Mouse (Mus musculus) MEL (cell line): ENCODE data around the gene Ptges3. TPM values are rescaled to one million over a fixed set of nuclear protein-coding genes. Genes with fewer than 3 reads are reported as not detected.

Source experiments
- DNase-seq: peaks from one replicate; pipeline ENCODE4 v3.0.0; 2011; ENCODE audit warnings: low read depth, low spot score
- H3K27ac ChIP-seq: 2 replicates; pipeline ENCODE4 v1.5.1; 2012; ENCODE audit warnings: low read depth, mild to moderate bottlenecking, control low read depth, low read length, moderate library complexity; ENCODE audit not compliant: control insufficient read depth
- H3K27me3 ChIP-seq, 2 experiments: fragments of 150-350 bp in 1 of 2; sonication (generic) in 1 of 2; 2 replicates each; pipeline ENCODE4 v1.6.1; 2012; ENCODE audit warnings: low read length in 2 of 2, mild to moderate bottlenecking in 2 of 2, improper control_type of control experiment in 1 of 2, moderate library complexity in 1 of 2; ENCODE audit not compliant: insufficient read depth in 2 of 2, control insufficient read depth in 1 of 2
- H3K36me3 ChIP-seq, 2 experiments: 2 replicates each; pipeline ENCODE4 v1.6.1; 2012 to 2014; ENCODE audit warnings: low read length in 2 of 2, improper control_type of control experiment in 1 of 2, inconsistent platforms in 1 of 2, mild to moderate bottlenecking in 1 of 2; ENCODE audit not compliant: insufficient read depth in 2 of 2, control insufficient read depth in 1 of 2
- H3K4me1 ChIP-seq, 2 experiments: fragments of 150-350 bp in 1 of 2; sonication (generic) in 1 of 2; 2 replicates each; pipeline ENCODE4 v1.6.1; 2012; ENCODE audit warnings: low read length in 2 of 2, improper control_type of control experiment in 1 of 2, mild to moderate bottlenecking in 1 of 2; ENCODE audit not compliant: insufficient read depth in 2 of 2, control insufficient read depth in 1 of 2
- H3K4me3 ChIP-seq, 2 experiments: fragments of 150-350 bp in 1 of 2; sonication (generic) in 1 of 2; 2 replicates each; pipeline ENCODE4 v1.5.1; 2012; ENCODE audit warnings: low read depth in 2 of 2, low read length in 2 of 2, mild to moderate bottlenecking in 2 of 2, moderate library complexity in 2 of 2, control low read depth in 1 of 2, improper control_type of control experiment in 1 of 2; ENCODE audit not compliant: control insufficient read depth in 1 of 2, insufficient read depth in 1 of 2
- H3K79me2 ChIP-seq: 2 replicates; pipeline ENCODE4 v1.6.1; 2012; ENCODE audit warnings: mild to moderate bottlenecking, low read length, moderate library complexity; ENCODE audit not compliant: control insufficient read depth, poor library complexity, insufficient read depth
- H3K9ac ChIP-seq: 2 replicates; pipeline ENCODE4 v1.6.1; 2012; ENCODE audit warnings: low read depth, mild to moderate bottlenecking, control low read depth, low read length, moderate library complexity; ENCODE audit not compliant: control insufficient read depth, poor library complexity, severe bottlenecking
- H3K9me3 ChIP-seq: fragments of 150-350 bp; sonication (generic); replicated peaks from 2 replicates; pipeline ENCODE4 v1.6.1; 2012; ENCODE audit warnings: mild to moderate bottlenecking, low read length, improper control_type of control experiment, moderate library complexity; ENCODE audit not compliant: insufficient read depth
- BHLHE40 ChIP-seq: IDR thresholded peaks from 2 replicates; pipeline ENCODE4 v1.6.1; 2012; ENCODE audit warnings: low read depth, mild to moderate bottlenecking, inconsistent platforms, low read length, improper control_type of control experiment, borderline replicate concordance
- CHD1 ChIP-seq: IDR thresholded peaks from 2 replicates; pipeline ENCODE4 v1.6.1; 2012; ENCODE audit warnings: low read depth, mild to moderate bottlenecking, inconsistent platforms, low read length, improper control_type of control experiment
- CTCF ChIP-seq, 3 experiments: IDR thresholded peaks in 2 of 3; conservative IDR thresholded peaks in 1 of 3; 2 replicates each; pipeline ENCODE4 v1.5.1; 2011 to 2012; ENCODE audit warnings: low read length in 3 of 3, low read depth in 2 of 3, mild to moderate bottlenecking in 2 of 3, improper control_type of control experiment in 1 of 3, inconsistent platforms in 1 of 3, mixed read lengths in 1 of 3, moderate library complexity in 1 of 3; ENCODE audit not compliant: control insufficient read depth in 1 of 3, insufficient read depth in 1 of 3, poor library complexity in 1 of 3, severe bottlenecking in 1 of 3
- E2F4 ChIP-seq: IDR thresholded peaks from 2 replicates; pipeline ENCODE4 v1.6.1; 2011; ENCODE audit warnings: low read depth, low read length, improper control_type of control experiment, borderline replicate concordance
- ELF1 ChIP-seq: IDR thresholded peaks from 2 replicates; pipeline ENCODE4 v1.6.1; 2014; ENCODE audit warnings: low read depth, mild to moderate bottlenecking, inconsistent platforms, low read length, improper control_type of control experiment, moderate library complexity
- EP300 ChIP-seq, 2 experiments: IDR thresholded peaks; 2 replicates each; pipeline ENCODE4 v1.6.1; 2011; ENCODE audit warnings: improper control_type of control experiment in 2 of 2, low read length in 2 of 2, low read depth in 1 of 2, mild to moderate bottlenecking in 1 of 2
- ETS1 ChIP-seq: IDR thresholded peaks from 2 replicates; pipeline ENCODE4 v1.6.1; 2012; ENCODE audit warnings: low read depth, mild to moderate bottlenecking, inconsistent platforms, low read length, improper control_type of control experiment, moderate library complexity
- GABPA ChIP-seq: IDR thresholded peaks from 2 replicates; pipeline ENCODE4 v1.6.1; 2012; ENCODE audit warnings: low read depth, mild to moderate bottlenecking, inconsistent platforms, low read length, improper control_type of control experiment, moderate library complexity
- GATA1 ChIP-seq: IDR thresholded peaks from 2 replicates; pipeline ENCODE4 v1.6.1; 2011; ENCODE audit warnings: low read depth, low read length, improper control_type of control experiment
- KAT2A ChIP-seq: conservative IDR thresholded peaks from 2 replicates; pipeline ENCODE4 v1.6.1; 2012; ENCODE audit warnings: low read depth, low read length, improper control_type of control experiment, inconsistent platforms
- MAFK ChIP-seq: IDR thresholded peaks from 2 replicates; pipeline ENCODE4 v1.6.1; 2011; ENCODE audit warnings: low read depth, mild to moderate bottlenecking, low read length, improper control_type of control experiment, borderline replicate concordance
- MAZ ChIP-seq: IDR thresholded peaks from 2 replicates; pipeline ENCODE4 v1.6.1; 2012; ENCODE audit warnings: low read depth, mild to moderate bottlenecking, inconsistent platforms, low read length, improper control_type of control experiment
- MEF2A ChIP-seq: IDR thresholded peaks from 2 replicates; pipeline ENCODE4 v1.6.1; 2014; ENCODE audit warnings: low read depth, mild to moderate bottlenecking, inconsistent platforms, low read length, improper control_type of control experiment; ENCODE audit not compliant: poor library complexity, insufficient replicate concordance, severe bottlenecking; ENCODE audit errors: extremely low read depth
- MXI1 ChIP-seq: IDR thresholded peaks from 2 replicates; pipeline ENCODE4 v1.6.1; 2011; ENCODE audit warnings: mild to moderate bottlenecking, low read depth, low read length, improper control_type of control experiment
- MYB ChIP-seq: IDR thresholded peaks from 2 replicates; pipeline ENCODE4 v1.6.1; 2011; ENCODE audit warnings: mild to moderate bottlenecking, low read depth, low read length, improper control_type of control experiment
- NELFE ChIP-seq: IDR thresholded peaks from 2 replicates; pipeline ENCODE4 v1.6.1; 2011; ENCODE audit warnings: low read depth, low read length, improper control_type of control experiment
- NRF1 ChIP-seq: IDR thresholded peaks from 2 replicates; pipeline ENCODE4 v1.6.1; 2014; ENCODE audit warnings: low read depth, mild to moderate bottlenecking, inconsistent platforms, low read length, improper control_type of control experiment, moderate library complexity; ENCODE audit not compliant: poor library complexity, insufficient read depth, severe bottlenecking
- POLR2A ChIP-seq, 2 experiments: IDR thresholded peaks; 2 replicates each; pipeline ENCODE4 v1.6.1; 2011 to 2012; ENCODE audit warnings: low read length in 2 of 2, mild to moderate bottlenecking in 2 of 2, control low read depth in 1 of 2, improper control_type of control experiment in 1 of 2, low read depth in 1 of 2, moderate library complexity in 1 of 2; ENCODE audit not compliant: control insufficient read depth in 1 of 2, insufficient read depth in 1 of 2, poor library complexity in 1 of 2
- POLR2AphosphoS2 ChIP-seq: IDR thresholded peaks from 2 replicates; pipeline ENCODE4 v1.6.1; 2011; ENCODE audit warnings: low read length, improper control_type of control experiment
- POLR2AphosphoS5 ChIP-seq: IDR thresholded peaks from 2 replicates; pipeline ENCODE4 v1.6.1; 2012; ENCODE audit warnings: low read depth, borderline replicate concordance, mild to moderate bottlenecking, inconsistent platforms, low read length, moderate library complexity, mixed read lengths
- SMC3 ChIP-seq: IDR thresholded peaks from 2 replicates; pipeline ENCODE4 v1.6.1; 2011; ENCODE audit warnings: low read depth, low read length, improper control_type of control experiment
- TAL1 ChIP-seq: IDR thresholded peaks from 2 replicates; pipeline ENCODE4 v1.6.1; 2012; ENCODE audit warnings: mild to moderate bottlenecking, inconsistent platforms, low read length, moderate library complexity, mixed read lengths
- TBP ChIP-seq: IDR thresholded peaks from 2 replicates; pipeline ENCODE4 v1.8.0; 2011; ENCODE audit warnings: low read depth, low read length, improper control_type of control experiment
- TCF12 ChIP-seq: IDR thresholded peaks from 2 replicates; pipeline ENCODE4 v1.6.1; 2014; ENCODE audit warnings: low read depth, mild to moderate bottlenecking, inconsistent platforms, low read length, improper control_type of control experiment, moderate library complexity
- USF1 ChIP-seq: IDR thresholded peaks from 2 replicates; pipeline ENCODE4 v1.6.1; 2014; ENCODE audit warnings: low read depth, mild to moderate bottlenecking, inconsistent platforms, low read length, improper control_type of control experiment, moderate library complexity
- ZC3H11A ChIP-seq: IDR thresholded peaks from 2 replicates; pipeline ENCODE4 v1.6.1; 2012; ENCODE audit warnings: low read depth, mild to moderate bottlenecking, inconsistent platforms, low read length, improper control_type of control experiment
- ZKSCAN1 ChIP-seq: IDR thresholded peaks from 2 replicates; pipeline ENCODE4 v1.6.1; 2012; ENCODE audit warnings: low read depth, mild to moderate bottlenecking, inconsistent platforms, low read length, improper control_type of control experiment, moderate library complexity
- ZNF384 ChIP-seq: IDR thresholded peaks from 2 replicates; pipeline ENCODE4 v1.6.1; 2012; ENCODE audit warnings: low read depth, mild to moderate bottlenecking, inconsistent platforms, low read length, improper control_type of control experiment
- polyA plus RNA-seq, 2 experiments: library from polyadenylated mRNA; stranded (reverse) in 1 of 2; unstranded in 1 of 2; fragments of >175 nt in 1 of 2; fragments of >200 nt in 1 of 2; gene quantifications; 2 replicates each; pipeline versions ENCODE4 v1.2.1 to v1.2.4; 2012; ENCODE audit warnings: low replicate concordance in 2 of 2, low read depth in 1 of 2; ENCODE audit not compliant: insufficient read length in 2 of 2, insufficient read depth in 1 of 2, missing spikeins in 1 of 2
- total RNA-seq: library from RNA; depleted of rRNA; stranded (reverse); fragments of 300-350 nt; gene quantifications from 2 replicates; pipeline ENCODE4 v1.2.3, GENCODE M21; 2012

Gene Ptges3
- total and polyA plus RNA-seq, 3 experiments: 216 to 627 (median 233) TPM

- Histone ChIP-seq H3K4me3 (no peak overlapping the region), H3K36me3 (peaks cover 0 to 8% of the 10 kb centered on the region in 2 experiments; a peak in 2 of 4 replicates), H3K27me3 (no peaks in the 10 kb centered on the region), H3K9ac (no peak overlapping the region), H3K9me3 (no peaks in the 10 kb centered on the region), H3K4me1 (no peaks in the 10 kb centered on the region), H3K79me2 (no peaks in the 10 kb centered on the region; the same call in 1 of the 2 replicates), H3K27ac (no peak overlapping the region)
- TF ChIP-seq GATA1 (no peak), TCF12 (no peak), EP300 (IDR thresholded peaks at IDR 0.05; ENCODE audit: low read depth in 1 of 2, low read length in 2 of 2) (no peak), NRF1 (no peak), ZKSCAN1 (no peak), BHLHE40 (no peak), TAL1 (no peak), POLR2AphosphoS5 (no peak), POLR2A (IDR thresholded peaks at IDR 0.05; ENCODE audit: control insufficient read depth in 1 of 2, insufficient read depth in 1 of 2, low read depth in 1 of 2, low read length in 2 of 2, poor library complexity in 1 of 2) (no peak), MAFK (no peak), POLR2AphosphoS2 (no peak), NELFE (no peak), TBP (no peak)
- no peak for DNase-seq
Measured at GRCm38 (mm10) chr10:128111227-128111626, 52.5 kb downstream of the Ptges3 start.

- DNase-seq: no peak
- Histone ChIP-seq H3K79me2 (no peaks in the 10 kb centered on the region), H3K9ac (no peak overlapping the region), H3K27me3 (no peaks in the 10 kb centered on the region), H3K4me1 (no peaks in the 10 kb centered on the region), H3K4me3 (no peak overlapping the region), H3K27ac (no peak overlapping the region), H3K36me3 (peaks cover 0 to 4% of the 10 kb centered on the region in 2 experiments; a peak in 2 of 4 replicates), H3K9me3 (no peaks in the 10 kb centered on the region)
- no peak for TF ChIP-seq SMC3
- no peak for TF ChIP-seq POLR2AphosphoS2
- TF ChIP-seq ZNF384: no peak
- no peak for TF ChIP-seq USF1
- no peak for TF ChIP-seq CTCF (IDR thresholded peaks at IDR 0.05 in 2 of 3, conservative IDR thresholded peaks at IDR 0.05 in 1 of 3; ENCODE audit: control insufficient read depth in 1 of 3, insufficient read depth in 1 of 3, low read depth in 2 of 3, low read length in 3 of 3, poor library complexity in 1 of 3, severe bottlenecking in 1 of 3)
- no peak for TF ChIP-seq CHD1
- no peak for TF ChIP-seq ELF1
- TF ChIP-seq KAT2A: no peak
- no peak for TF ChIP-seq ETS1
- no peak for TF ChIP-seq GABPA
- TF ChIP-seq MXI1: no peak
- TF ChIP-seq MAZ: no peak
- no peak for TF ChIP-seq E2F4
- TF ChIP-seq NELFE: no peak
- no peak for TF ChIP-seq ZC3H11A
- no peak for TF ChIP-seq MEF2A
- no peak for TF ChIP-seq MYB
Measured at GRCm38 (mm10) chr10:128123833-128124232, 65.1 kb downstream of the Ptges3 start.
